Mouse (Mus musculus) embryonic facial prominence, embryonic 15.5 days (tissue): ENCODE measurements around the gene Tmem132d. TPM values are rescaled to one million over a fixed set of nuclear protein-coding genes. Genes with fewer than 3 reads are reported as not detected.

Experiments used
- ATAC-seq: fragments of 200-750 bp; cut with Nextera tagmentation; 2 replicates; pipeline ENCODE4 v1.8.0; 2017; ENCODE audit warnings: low read depth, moderate TSS enrichment; ENCODE audit not compliant: insufficient number of reproducible peaks, low FRiP score, low TSS enrichment
- H3K27ac ChIP-seq: fragments of 300-500 bp; sonication (generic); replicated peaks from 2 replicates; pipeline ENCODE4 v1.5.1; 2015; ENCODE audit warnings: mild to moderate bottlenecking, inconsistent platforms
- H3K27me3 ChIP-seq: fragments of 300-500 bp; sonication (generic); 2 replicates; pipeline ENCODE4 v1.6.1; 2015; ENCODE audit warnings: inconsistent platforms
- H3K36me3 ChIP-seq: fragments of 300-500 bp; sonication (generic); 2 replicates; pipeline ENCODE4 v1.6.1; 2015; ENCODE audit warnings: mild to moderate bottlenecking, inconsistent platforms
- H3K4me1 ChIP-seq: fragments of 300-500 bp; sonication (generic); 2 replicates; pipeline ENCODE4 v1.6.1; 2015; ENCODE audit warnings: inconsistent platforms
- H3K4me2 ChIP-seq: fragments of 300-500 bp; sonication (generic); replicated peaks from 2 replicates; pipeline ENCODE4 v1.6.1; 2015; ENCODE audit warnings: mild to moderate bottlenecking, inconsistent platforms
- H3K4me3 ChIP-seq: fragments of 300-500 bp; sonication (generic); replicated peaks from 2 replicates; pipeline ENCODE4 v1.5.1; 2015; ENCODE audit warnings: mild to moderate bottlenecking, inconsistent platforms
- H3K9ac ChIP-seq: fragments of 300-500 bp; sonication (generic); 2 replicates; pipeline ENCODE4 v1.6.1; 2015; ENCODE audit warnings: inconsistent platforms
- H3K9me3 ChIP-seq: fragments of 300-500 bp; sonication (generic); replicated peaks from 2 replicates; pipeline ENCODE4 v1.6.1; 2016; ENCODE audit warnings: inconsistent platforms
- WGBS: fragments of 180-500 bp; shearing (Covaris S2); methylation state at CpG from one replicate; pipeline ENCODE4 v1.1.7; 2015; 5-methylcytosine and 5-hydroxymethylcytosine counted together
- polyA plus RNA-seq: library from polyadenylated mRNA; unstranded; fragments of >200 nt; fragmentation: Nextera tagmentation; extraction: Ambion mirVana; gene quantifications from 2 replicates; pipeline ENCODE4 v1.2.1, GENCODE M21; 2015

Gene Tmem132d
- polyA plus RNA-seq, 1 experiment from 2014 or later = 1.8 TPM

DNA sequence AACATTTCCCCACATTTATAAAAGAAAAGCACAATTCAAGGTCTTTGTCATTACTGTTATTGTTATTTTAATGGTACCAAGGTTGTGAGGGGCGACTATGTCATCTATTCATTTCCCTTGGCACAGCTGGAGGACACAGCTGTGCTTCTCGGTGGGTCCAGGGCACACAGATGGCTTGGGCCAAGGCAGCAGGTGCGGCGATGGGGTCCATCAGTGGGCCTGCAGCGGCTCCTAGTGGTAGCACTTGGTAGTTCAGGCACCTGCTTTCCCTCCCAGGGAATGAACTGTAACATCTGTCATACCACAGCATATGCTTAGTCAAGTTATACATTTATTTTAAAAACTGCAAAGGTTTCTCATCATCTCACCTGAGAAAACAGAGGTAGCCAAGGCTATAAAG lies 7.0 kb upstream of the Tmem132d start:
- H3K9ac ChIP-seq = no peak overlapping the region
- no peaks in the 10 kb centered on the region for H3K9me3 ChIP-seq
- no peak overlapping the region for H3K4me3 ChIP-seq
- peaks cover 8% of the 10 kb centered on the region; the same call in 1 of the 2 replicates for H3K4me1 ChIP-seq
- WGBS = under 1% methylated on average over 5 of the region's 5 CpGs
- peaks cover 69% of the 10 kb centered on the region for H3K27me3 ChIP-seq
- ATAC-seq = no peak
- H3K36me3 ChIP-seq = no peaks in the 10 kb centered on the region
- no peak overlapping the region for H3K4me2 ChIP-seq
- H3K27ac ChIP-seq = no peak overlapping the region

DNA sequence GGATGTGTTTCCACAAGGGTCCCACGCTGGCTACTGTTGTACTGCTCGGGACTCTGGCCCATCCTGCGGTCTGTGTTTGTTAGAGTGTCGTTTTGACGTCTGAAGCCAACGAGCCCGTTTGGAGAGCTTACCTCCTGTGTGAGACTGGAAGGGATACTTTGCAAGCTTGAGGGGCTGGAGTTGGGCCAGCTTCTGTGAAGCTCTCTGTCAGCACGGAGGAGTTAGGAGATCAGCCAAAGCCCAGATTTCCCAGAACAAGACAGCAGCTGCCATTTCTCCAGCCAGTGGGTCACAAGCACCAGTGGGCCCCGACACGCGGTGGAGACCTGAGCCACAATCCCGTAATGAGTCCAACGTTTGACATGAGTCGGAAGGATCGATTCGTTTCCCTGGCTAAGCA lies 5.2 kb upstream of the Tmem132d start:
- 0 out of 2 replicates have a peak, but pooled peaks cover 3% of the 10 kb centered on the region for H3K4me1 ChIP-seq
- H3K9ac ChIP-seq = no peak overlapping the region
- no peak for ATAC-seq
- no peak overlapping the region for H3K4me3 ChIP-seq
- H3K36me3 ChIP-seq = no peaks in the 10 kb centered on the region
- 62% methylated on average over 16 of the region's 16 CpGs for WGBS
- no peaks in the 10 kb centered on the region for H3K9me3 ChIP-seq
- H3K27ac ChIP-seq = no peak overlapping the region
- peaks cover 72% of the 10 kb centered on the region for H3K27me3 ChIP-seq
- H3K4me2 ChIP-seq = no peak overlapping the region

DNA sequence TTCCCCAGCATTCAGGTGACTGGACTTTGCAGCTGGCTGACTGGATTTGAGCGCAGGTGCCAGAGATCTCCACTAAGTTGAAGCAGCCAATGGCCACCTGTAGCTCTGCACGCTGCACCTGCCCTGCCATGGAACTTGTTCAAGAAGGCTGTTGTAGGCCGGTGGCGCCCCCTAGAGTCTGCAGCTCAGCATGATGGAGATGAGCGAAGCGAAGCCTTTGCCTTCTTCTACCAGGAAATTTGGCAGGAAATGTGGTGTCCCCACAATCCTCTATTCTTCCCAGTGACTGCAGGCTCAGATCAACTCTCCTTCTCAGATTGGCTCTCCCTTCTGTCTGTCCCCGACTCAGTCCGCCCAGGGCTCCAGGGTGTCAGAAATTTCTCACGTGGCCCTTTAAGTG lies 4.0 kb upstream of the Tmem132d start:
- 13% methylated on average over 9 of the region's 9 CpGs for WGBS
- no peak overlapping the region for H3K4me3 ChIP-seq
- no peaks in the 10 kb centered on the region for H3K36me3 ChIP-seq
- peaks cover 11% of the 10 kb centered on the region for H3K4me1 ChIP-seq
- ATAC-seq = no peak
- H3K9ac ChIP-seq = no peak overlapping the region
- H3K27me3 ChIP-seq = peaks cover 74% of the 10 kb centered on the region
- H3K9me3 ChIP-seq = no peaks in the 10 kb centered on the region
- H3K27ac ChIP-seq = no peak overlapping the region
- H3K4me2 ChIP-seq = no peak overlapping the region

DNA sequence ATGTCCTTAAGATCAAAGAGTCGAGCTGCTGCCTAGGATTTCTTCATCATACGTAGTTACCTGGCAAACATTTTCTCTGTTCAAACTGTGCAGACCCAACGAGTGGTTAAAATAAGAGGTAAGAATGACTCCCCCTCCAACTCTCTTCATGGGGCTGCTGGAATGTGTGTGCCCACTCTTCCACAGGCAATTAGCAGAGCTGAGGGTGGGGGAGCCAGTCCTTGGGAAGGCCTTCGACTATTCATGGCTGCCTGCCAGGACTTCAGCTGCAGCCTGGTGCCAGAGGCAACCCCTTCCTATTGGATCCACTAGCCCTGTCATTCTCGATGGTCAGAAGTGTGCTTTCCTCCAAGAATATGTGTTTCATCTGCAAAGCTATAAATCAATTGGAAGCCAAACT lies 2.8 kb upstream of the Tmem132d start:
- H3K4me2 ChIP-seq = no peak overlapping the region
- H3K4me3 ChIP-seq = no peak overlapping the region
- peaks cover 11% of the 10 kb centered on the region for H3K4me1 ChIP-seq
- H3K36me3 ChIP-seq = no peaks in the 10 kb centered on the region
- H3K27me3 ChIP-seq = peaks cover 78% of the 10 kb centered on the region
- no peak overlapping the region for H3K9ac ChIP-seq
- no peak for ATAC-seq
- H3K9me3 ChIP-seq = no peaks in the 10 kb centered on the region
- H3K27ac ChIP-seq = no peak overlapping the region
- 39% methylated on average over 5 of the region's 5 CpGs for WGBS

DNA sequence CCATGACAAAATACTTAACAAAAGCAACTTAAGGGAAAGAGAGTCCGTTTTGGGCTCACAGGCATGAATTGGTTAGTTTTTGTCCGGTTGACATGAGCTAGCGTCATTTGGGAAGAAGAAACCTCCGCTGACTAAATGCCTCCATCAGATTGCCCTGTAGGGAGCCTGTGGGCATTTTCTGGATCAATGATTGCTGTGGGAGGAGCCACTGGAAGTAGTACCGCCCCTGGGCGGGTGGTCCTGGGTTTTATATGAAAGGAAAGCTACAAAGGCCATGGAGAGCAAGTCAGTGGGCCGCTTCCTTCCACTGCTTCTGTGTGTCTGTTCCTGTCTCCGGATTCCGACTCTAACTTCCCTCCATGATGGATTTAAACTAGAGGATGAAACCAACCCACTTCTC lies 909 bp upstream of the Tmem132d start:
- WGBS = 39% methylated on average over 9 of the region's 9 CpGs
- no peak overlapping the region for H3K4me2 ChIP-seq
- H3K4me1 ChIP-seq = peaks cover 11% of the 10 kb centered on the region
- no peak overlapping the region for H3K27ac ChIP-seq
- peaks cover 84% of the 10 kb centered on the region for H3K27me3 ChIP-seq
- ATAC-seq = no peak
- H3K4me3 ChIP-seq = no peak overlapping the region
- no peak overlapping the region for H3K9ac ChIP-seq
- H3K36me3 ChIP-seq = no peaks in the 10 kb centered on the region
- H3K9me3 ChIP-seq = no peaks in the 10 kb centered on the region

DNA sequence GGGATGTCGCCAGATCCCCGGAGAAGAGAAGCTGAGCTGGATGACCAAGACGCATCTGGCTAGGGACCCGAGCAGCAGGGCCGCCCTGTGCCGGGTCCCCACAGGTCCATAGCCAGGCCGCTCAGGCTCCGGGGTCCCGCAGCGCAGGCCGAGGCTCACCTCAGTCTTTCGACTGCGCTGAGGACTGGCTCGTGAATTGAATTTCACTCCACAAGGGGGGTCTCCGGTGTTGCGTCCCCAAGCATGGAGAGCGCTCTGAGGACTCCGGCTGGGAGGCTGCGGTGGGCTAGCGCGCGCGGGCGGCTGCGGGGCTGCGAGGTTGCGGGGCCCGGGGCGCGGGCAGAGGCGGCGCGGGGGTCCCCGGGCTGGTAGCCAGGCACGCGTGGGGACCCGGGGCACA lies 455 bp downstream of the Tmem132d start:
- under 1% methylated on average over 33 of the region's 37 CpGs for WGBS
- Histone ChIP-seq H3K4me2 (peak overlapping the region; percentile 78), H3K27me3 (peaks cover 73% of the 10 kb centered on the region), H3K9me3 (no peaks in the 10 kb centered on the region), H3K4me1 (peaks cover 11% of the 10 kb centered on the region), H3K27ac (no peak overlapping the region), H3K36me3 (no peaks in the 10 kb centered on the region), H3K4me3 (peak overlapping the region; percentile 46), H3K9ac (no peak overlapping the region)
- no peak for ATAC-seq

DNA sequence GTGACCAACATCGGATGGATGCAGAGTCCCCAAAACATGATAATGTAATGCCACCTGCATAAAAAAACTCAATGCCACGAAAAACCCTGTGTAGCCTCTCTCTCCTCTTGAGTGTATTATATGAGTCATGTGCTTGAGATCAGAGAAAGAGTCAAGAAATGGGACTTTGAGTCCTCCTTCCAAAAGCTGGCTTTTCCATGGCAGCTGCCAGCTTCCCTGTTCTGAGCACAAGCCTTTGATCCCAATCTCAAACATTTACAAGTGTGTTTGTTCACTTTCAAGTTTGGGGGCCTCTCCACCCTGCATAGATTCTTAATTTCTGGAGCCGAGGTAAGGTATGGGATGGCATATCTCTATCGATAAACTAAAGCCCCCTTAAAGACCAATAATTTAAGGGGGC lies 8.2 kb downstream of the Tmem132d start:
- Histone ChIP-seq H3K4me3 (no peak overlapping the region), H3K36me3 (no peaks in the 10 kb centered on the region), H3K9ac (no peak overlapping the region), H3K27ac (no peak overlapping the region), H3K9me3 (no peaks in the 10 kb centered on the region), H3K27me3 (peaks cover 5% of the 10 kb centered on the region; the same call in 1 of the 2 replicates), H3K4me2 (no peak overlapping the region), H3K4me1 (no peaks in the 10 kb centered on the region)
- WGBS = 75% methylated on average over 4 of the region's 4 CpGs
- ATAC-seq = no peak

DNA sequence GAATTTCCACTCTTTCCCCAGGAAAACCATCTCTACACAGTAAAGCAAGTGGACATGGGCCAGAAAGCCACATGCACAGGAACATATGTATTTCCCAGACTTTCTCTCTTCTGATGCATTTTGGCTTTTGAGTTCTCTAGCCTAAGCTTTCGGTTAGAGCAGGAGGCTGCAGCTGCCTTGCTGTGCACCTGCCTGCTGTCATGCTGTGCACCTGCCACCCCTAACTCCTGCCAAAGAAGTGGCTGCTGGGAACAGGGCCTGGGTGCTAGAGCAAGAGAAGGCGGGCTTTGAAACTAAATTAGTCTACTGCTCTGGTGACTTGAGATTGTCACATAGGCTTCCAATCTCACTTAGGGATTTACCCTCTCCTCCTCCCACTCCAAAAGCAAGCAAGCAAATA lies 8.7 kb downstream of the Tmem132d start:
- Histone ChIP-seq H3K4me3 (no peak overlapping the region), H3K36me3 (no peaks in the 10 kb centered on the region), H3K9ac (no peak overlapping the region), H3K27ac (no peak overlapping the region), H3K9me3 (no peaks in the 10 kb centered on the region), H3K4me1 (no peaks in the 10 kb centered on the region), H3K27me3 (peaks cover 5% of the 10 kb centered on the region; the same call in 1 of the 2 replicates), H3K4me2 (no peak overlapping the region)
- WGBS = 77% methylated on average over 2 of the region's 2 CpGs
- no peak for ATAC-seq

DNA sequence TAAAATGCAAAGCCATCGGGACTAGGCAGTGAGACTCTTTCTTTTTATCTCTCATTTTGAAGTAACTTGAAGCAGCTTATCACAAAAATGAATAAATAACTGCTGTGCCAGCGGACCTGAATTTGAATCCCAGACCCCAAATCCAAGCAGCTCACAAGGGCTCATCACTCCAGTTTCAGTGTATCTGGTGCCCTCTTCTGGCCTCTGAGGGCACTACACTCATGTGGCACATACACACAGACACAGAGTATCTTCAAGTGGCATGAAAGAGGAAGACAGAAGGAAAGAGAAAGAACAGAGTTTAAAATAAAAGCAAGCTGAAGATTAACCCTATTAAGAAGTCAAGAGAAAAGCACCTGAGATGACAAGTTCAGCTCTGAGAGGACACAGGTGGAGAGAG lies 10.8 kb downstream of the Tmem132d start:
- Histone ChIP-seq H3K27me3 (no peaks in the 10 kb centered on the region), H3K9me3 (no peaks in the 10 kb centered on the region), H3K27ac (no peak overlapping the region), H3K4me2 (no peak overlapping the region), H3K4me1 (no peaks in the 10 kb centered on the region), H3K36me3 (no peaks in the 10 kb centered on the region), H3K9ac (no peak overlapping the region), H3K4me3 (no peak overlapping the region)
- no peak for ATAC-seq
- 89% methylated on average over 2 of the region's 2 CpGs for WGBS

DNA sequence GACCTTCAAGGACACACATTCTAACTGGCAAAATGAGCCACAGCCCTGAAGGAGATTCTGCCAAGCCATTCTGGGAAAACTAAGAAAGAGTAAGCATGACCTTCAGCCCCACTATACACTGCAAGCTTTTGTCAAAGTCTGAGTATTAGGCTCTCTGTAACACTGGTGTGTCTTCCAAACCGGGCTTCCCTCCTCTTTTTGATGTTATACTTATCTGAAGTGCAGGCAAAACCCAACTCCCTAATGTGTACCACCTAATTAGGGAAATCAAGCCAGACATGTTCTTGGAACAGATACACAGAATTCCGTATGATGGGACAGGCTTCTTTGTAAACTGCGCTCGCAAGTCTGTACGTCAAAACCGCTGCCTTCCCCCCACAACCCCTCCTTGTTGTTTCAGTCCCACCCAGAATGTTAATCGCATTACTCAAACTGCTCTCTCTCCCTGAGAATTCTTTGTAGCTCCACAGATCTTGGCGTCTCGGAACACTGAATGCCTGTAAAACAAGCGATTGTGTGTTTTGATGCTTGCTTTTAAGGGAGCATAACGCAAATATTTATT lies 14.6 kb downstream of the Tmem132d start:
- Histone ChIP-seq H3K9ac (no peak overlapping the region), H3K36me3 (no peaks in the 10 kb centered on the region)
- ATAC-seq = no peak

DNA sequence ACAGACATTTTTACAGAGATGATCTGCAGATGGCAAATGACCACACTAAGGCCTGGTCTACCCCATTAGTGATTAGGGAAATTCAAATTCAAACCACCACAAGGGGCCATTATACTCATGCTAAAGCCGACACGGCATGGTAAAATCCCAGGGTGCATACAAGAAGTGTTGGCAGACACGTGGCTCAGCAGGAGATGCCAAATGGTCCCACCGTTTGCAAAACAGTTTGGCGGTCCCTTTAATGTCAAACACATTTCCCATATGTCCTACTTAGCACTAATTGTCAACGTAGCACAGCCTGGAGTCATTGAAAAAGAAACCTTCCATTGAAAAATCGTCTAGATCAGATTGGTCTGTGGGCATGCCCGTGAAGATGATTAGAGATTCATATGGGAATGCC lies 18.8 kb downstream of the Tmem132d start:
- Histone ChIP-seq H3K27ac (no peak overlapping the region), H3K27me3 (no peaks in the 10 kb centered on the region), H3K9me3 (no peaks in the 10 kb centered on the region), H3K4me1 (no peaks in the 10 kb centered on the region), H3K9ac (no peak overlapping the region), H3K4me3 (no peak overlapping the region), H3K36me3 (no peaks in the 10 kb centered on the region), H3K4me2 (no peak overlapping the region)
- no peak for ATAC-seq
- 51% methylated on average over 8 of the region's 8 CpGs for WGBS

More for the DNA sequence above, 14.6 kb downstream of the Tmem132d start:
- H3K4me2 ChIP-seq = no peak overlapping the region
- no peak overlapping the region for H3K4me3 ChIP-seq
- 44% methylated on average over 11 of the region's 11 CpGs for WGBS
- H3K27ac ChIP-seq = no peak overlapping the region
- H3K4me1 ChIP-seq = no peaks in the 10 kb centered on the region
- no peaks in the 10 kb centered on the region for H3K9me3 ChIP-seq
- no peaks in the 10 kb centered on the region for H3K27me3 ChIP-seq

DNA sequence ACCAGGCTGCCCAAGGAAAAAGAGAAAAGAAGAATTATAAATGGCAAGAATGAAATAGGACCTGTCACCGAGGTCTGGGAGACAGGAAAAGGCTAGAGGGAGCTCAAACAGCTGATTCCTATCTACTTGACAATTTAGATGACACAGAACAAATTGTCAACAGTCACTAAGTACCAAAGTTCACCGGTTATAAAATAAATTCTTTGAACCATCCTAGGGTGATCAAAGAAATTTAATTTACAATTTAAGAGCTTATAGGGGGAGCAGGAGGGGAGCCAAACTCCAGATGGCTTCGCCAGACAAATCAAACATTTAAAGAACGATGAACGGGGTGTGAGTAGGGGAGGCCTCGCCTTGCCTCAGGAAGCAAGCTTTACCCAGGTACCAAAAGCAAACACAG lies 20.6 kb downstream of the Tmem132d start:
- no peaks in the 10 kb centered on the region for H3K36me3 ChIP-seq
- H3K4me3 ChIP-seq = no peak overlapping the region
- WGBS = 45% methylated on average over 6 of the region's 6 CpGs
- H3K4me2 ChIP-seq = no peak overlapping the region
- no peak for ATAC-seq
- no peaks in the 10 kb centered on the region for H3K27me3 ChIP-seq
- no peaks in the 10 kb centered on the region for H3K9me3 ChIP-seq
- H3K9ac ChIP-seq = no peak overlapping the region
- H3K4me1 ChIP-seq = no peaks in the 10 kb centered on the region
- H3K27ac ChIP-seq = no peak overlapping the region
